Mouse (Mus musculus): Measurements from ENCODE around the gene Olfr71. TPM values are rescaled to one million over a fixed set of nuclear protein-coding genes. Genes with fewer than 3 reads are reported as not detected.

Gene Olfr71
- total and polyA plus RNA-seq, 2 experiments from 2014 or later, result not detected

GRCm38 (mm10) chr4:43656339-43657109 is 53.5 kb downstream of the Olfr71 start, which contains the start of gene Hint2:
Gene Hint2 (minus strand): TSS chr4:43656466.
- ATAC-seq (ENCODE audit: low FRiP score) (peak; percentile 96), DNase-seq (ENCODE audit: low spot score) (peak; percentile 99)
- Histone ChIP-seq H3K27ac (ENCODE audit: low read depth, low read length) (peak within 1 kb of the TSS; percentile 93), H3K4me2 (ENCODE audit: low read depth, low read length, poor library complexity, severe bottlenecking) (peak within 1 kb of the TSS; percentile 94), H3K9me3 (ENCODE audit: low read length) (no peaks in the 10 kb centered on the region), H3K27me3 (ENCODE audit: insufficient read depth, low read length) (no peaks in the 10 kb centered on the region), H3K4me1 (ENCODE audit: insufficient read depth, low read length) (no peaks in the 10 kb centered on the region), H3K36me3 (ENCODE audit: insufficient read depth, low read length) (0 out of 2 replicates have a peak, but pooled peaks cover 3% of the 10 kb centered on the region), H3K4me3 (ENCODE audit: low read depth, low read length) (peak within 1 kb of the TSS; percentile 82), H3K9ac (replicated peaks; ENCODE audit: low read length, poor library complexity, severe bottlenecking) (peak within 1 kb of the TSS; percentile 90)
- WGBS, result under 1% methylated on average over 34 of the region's 34 CpGs
- TF ChIP-seq CTCF (IDR thresholded peaks at IDR 0.05), result no peak; the same call in 1 of the 2 replicates

- H3K36me3 ChIP-seq (ENCODE audit: insufficient read depth, low read length), result 0 out of 2 replicates have a peak, but pooled peaks cover 5% of the 10 kb centered on the region
- H3K4me2 ChIP-seq (ENCODE audit: low read depth, low read length, poor library complexity, severe bottlenecking), result peak overlapping the region; percentile 94
- peak overlapping the region; percentile 82 for H3K4me3 ChIP-seq (ENCODE audit: low read depth, low read length)
- no peaks in the 10 kb centered on the region for H3K4me1 ChIP-seq (ENCODE audit: insufficient read depth, low read length)
- ATAC-seq (ENCODE audit: low FRiP score) (peak; percentile 17), DNase-seq (ENCODE audit: low spot score) (no peak)
- no peaks in the 10 kb centered on the region for H3K9me3 ChIP-seq (ENCODE audit: low read length)
- H3K27me3 ChIP-seq (ENCODE audit: insufficient read depth, low read length), result no peaks in the 10 kb centered on the region
- H3K27ac ChIP-seq (ENCODE audit: low read depth, low read length), result peak overlapping the region; percentile 93
- peak overlapping the region; percentile 90 for H3K9ac ChIP-seq (replicated peaks; ENCODE audit: low read length, poor library complexity, severe bottlenecking)
- TF ChIP-seq CTCF (IDR thresholded peaks at IDR 0.05), result no peak
- 5% methylated on average over 27 of the region's 34 CpGs for WGBS
Measured at GRCm38 (mm10) chr4:43655656-43656338, 54.3 kb downstream of the Olfr71 start.

Other genes starting within 250 kb of the Olfr71 start
- gene Sit1, start 226.5 kb downstream of the Olfr71 start, total RNA-seq (2014; rRNA removed), result not detected in 2 replicates
- not detected in 2 replicates for gene Sit1, start 226.5 kb downstream of the Olfr71 start, polyA plus RNA-seq (2015; fragmentation: Nextera tagmentation; extraction: Ambion mirVana)
- gene Ccdc107, start 217.4 kb downstream of the Olfr71 start, total RNA-seq (2014; rRNA removed), result 74.0 and 77.4 TPM in 2 replicates
- gene Ccdc107, start 217.4 kb downstream of the Olfr71 start, polyA plus RNA-seq (2015; fragmentation: Nextera tagmentation; extraction: Ambion mirVana), result 107 and 120 TPM in 2 replicates
- 1.3 and 16.1 TPM in 2 replicates for gene Arhgef39, start 210.6 kb downstream of the Olfr71 start, total RNA-seq (2014; rRNA removed)
- gene Arhgef39, start 210.6 kb downstream of the Olfr71 start, polyA plus RNA-seq (2015; fragmentation: Nextera tagmentation; extraction: Ambion mirVana), result 2.3 and 2.8 TPM in 2 replicates
- gene Car9, start 203.3 kb downstream of the Olfr71 start, total RNA-seq (2014; rRNA removed), result 0.05 and 0.52 TPM in 2 replicates
- gene Car9, start 203.3 kb downstream of the Olfr71 start, polyA plus RNA-seq (2015; fragmentation: Nextera tagmentation; extraction: Ambion mirVana), result 0.69 and 1.1 TPM in 2 replicates
- gene Tpm2, start 186.5 kb downstream of the Olfr71 start, total RNA-seq (2014; rRNA removed), result 1.5 and 3.1 TPM in 2 replicates
- 6.2 and 6.6 TPM in 2 replicates for gene Tpm2, start 186.5 kb downstream of the Olfr71 start, polyA plus RNA-seq (2015; fragmentation: Nextera tagmentation; extraction: Ambion mirVana)
- 45.4 and 50.4 TPM in 2 replicates for gene Creb3, start 147.9 kb downstream of the Olfr71 start, total RNA-seq (2014; rRNA removed)
- 85.2 and 91.2 TPM in 2 replicates for gene Creb3, start 147.9 kb downstream of the Olfr71 start, polyA plus RNA-seq (2015; fragmentation: Nextera tagmentation; extraction: Ambion mirVana)
- 41.3 and 44.4 TPM in 2 replicates for gene Tln1, start 147.6 kb downstream of the Olfr71 start, total RNA-seq (2014; rRNA removed)
- 72.4 and 75.7 TPM in 2 replicates for gene Tln1, start 147.6 kb downstream of the Olfr71 start, polyA plus RNA-seq (2015; fragmentation: Nextera tagmentation; extraction: Ambion mirVana)
- gene Rgp1, start 131.5 kb downstream of the Olfr71 start, total RNA-seq (2014; rRNA removed), result 20.6 and 22.6 TPM in 2 replicates
- 12.3 and 12.4 TPM in 2 replicates for gene Rgp1, start 131.5 kb downstream of the Olfr71 start, polyA plus RNA-seq (2015; fragmentation: Nextera tagmentation; extraction: Ambion mirVana)
- gene Gba2, start 131.4 kb downstream of the Olfr71 start, total RNA-seq (2014; rRNA removed), result 29.3 and 56.4 TPM in 2 replicates
- 47.5 and 50.6 TPM in 2 replicates for gene Gba2, start 131.4 kb downstream of the Olfr71 start, polyA plus RNA-seq (2015; fragmentation: Nextera tagmentation; extraction: Ambion mirVana)
- not detected in 2 replicates for gene Msmp, start 125.8 kb downstream of the Olfr71 start, total RNA-seq (2014; rRNA removed)
- gene Msmp, start 125.8 kb downstream of the Olfr71 start, polyA plus RNA-seq (2015; fragmentation: Nextera tagmentation; extraction: Ambion mirVana), result 1.4 and 2.5 TPM in 2 replicates
- 28.2 and 30.5 TPM in 2 replicates for gene Npr2, start 78.3 kb downstream of the Olfr71 start, total RNA-seq (2014; rRNA removed)
- gene Npr2, start 78.3 kb downstream of the Olfr71 start, polyA plus RNA-seq (2015; fragmentation: Nextera tagmentation; extraction: Ambion mirVana), result 8.1 and 8.6 TPM in 2 replicates
- 9.3 and 10.2 TPM in 2 replicates for gene Spag8, start 56.7 kb downstream of the Olfr71 start, total RNA-seq (2014; rRNA removed)
- gene Spag8, start 56.7 kb downstream of the Olfr71 start, polyA plus RNA-seq (2015; fragmentation: Nextera tagmentation; extraction: Ambion mirVana), result 7.3 and 8.5 TPM in 2 replicates
- 51.6 and 60.7 TPM in 2 replicates for gene Hint2, start 53.8 kb downstream of the Olfr71 start, total RNA-seq (2014; rRNA removed)
- gene Hint2, start 53.8 kb downstream of the Olfr71 start, polyA plus RNA-seq (2015; fragmentation: Nextera tagmentation; extraction: Ambion mirVana), result 80.1 and 83.1 TPM in 2 replicates
- 28.7 and 30.0 TPM in 2 replicates for gene Tmem8b, start 41.3 kb downstream of the Olfr71 start, total RNA-seq (2014; rRNA removed)
- 9.3 and 13.7 TPM in 2 replicates for gene Tmem8b, start 41.3 kb downstream of the Olfr71 start, polyA plus RNA-seq (2015; fragmentation: Nextera tagmentation; extraction: Ambion mirVana)
- gene Fam221b, start 41.1 kb downstream of the Olfr71 start, total RNA-seq (2014; rRNA removed), result 0.09 TPM in 1 of 2 replicates, not detected in the other
- gene Fam221b, start 41.1 kb downstream of the Olfr71 start, polyA plus RNA-seq (2015; fragmentation: Nextera tagmentation; extraction: Ambion mirVana), result 1.4 and 1.5 TPM in 2 replicates
- gene Olfr70, start 9.4 kb downstream of the Olfr71 start, total RNA-seq (2014; rRNA removed), result 0.09 TPM in 1 of 2 replicates, not detected in the other
- gene Olfr70, start 9.4 kb downstream of the Olfr71 start, polyA plus RNA-seq (2015; fragmentation: Nextera tagmentation; extraction: Ambion mirVana), result not detected in 2 replicates
- gene Hrct1, start 16.9 kb upstream of the Olfr71 start, total RNA-seq (2014; rRNA removed), result 1.1 TPM in 2 replicates
- gene Hrct1, start 16.9 kb upstream of the Olfr71 start, polyA plus RNA-seq (2015; fragmentation: Nextera tagmentation; extraction: Ambion mirVana), result 0.72 and 1.1 TPM in 2 replicates
- gene Spaar, start 19.8 kb upstream of the Olfr71 start, total RNA-seq (2014; rRNA removed), result not detected in 2 replicates
- gene Spaar, start 19.8 kb upstream of the Olfr71 start, polyA plus RNA-seq (2015; fragmentation: Nextera tagmentation; extraction: Ambion mirVana), result 0.07 and 0.28 TPM in 2 replicates
- not detected in 2 replicates for gene Olfr159, start 60.8 kb upstream of the Olfr71 start, total RNA-seq (2014; rRNA removed)
- not detected in 2 replicates for gene Olfr159, start 60.8 kb upstream of the Olfr71 start, polyA plus RNA-seq (2015; fragmentation: Nextera tagmentation; extraction: Ambion mirVana)
- gene Olfr156, start 113.6 kb upstream of the Olfr71 start, total RNA-seq (2014; rRNA removed), result not detected in 2 replicates
- not detected in 2 replicates for gene Olfr156, start 113.6 kb upstream of the Olfr71 start, polyA plus RNA-seq (2015; fragmentation: Nextera tagmentation; extraction: Ambion mirVana)
- gene Olfr157, start 129.9 kb upstream of the Olfr71 start, total RNA-seq (2014; rRNA removed), result not detected in 2 replicates
- gene Olfr157, start 129.9 kb upstream of the Olfr71 start, polyA plus RNA-seq (2015; fragmentation: Nextera tagmentation; extraction: Ambion mirVana), result not detected in 2 replicates
- not detected in 2 replicates for gene Olfr155, start 141.3 kb upstream of the Olfr71 start, total RNA-seq (2014; rRNA removed)
- gene Olfr155, start 141.3 kb upstream of the Olfr71 start, polyA plus RNA-seq (2015; fragmentation: Nextera tagmentation; extraction: Ambion mirVana), result not detected in 2 replicates
- gene Reck, start 165.3 kb upstream of the Olfr71 start, total RNA-seq (2014; rRNA removed), result 6.0 and 7.0 TPM in 2 replicates
- 3.8 and 3.9 TPM in 2 replicates for gene Reck, start 165.3 kb upstream of the Olfr71 start, polyA plus RNA-seq (2015; fragmentation: Nextera tagmentation; extraction: Ambion mirVana)
- gene Glipr2, start 247.1 kb upstream of the Olfr71 start, total RNA-seq (2014; rRNA removed), result 18.2 and 20.7 TPM in 2 replicates
- 16.3 and 16.5 TPM in 2 replicates for gene Glipr2, start 247.1 kb upstream of the Olfr71 start, polyA plus RNA-seq (2015; fragmentation: Nextera tagmentation; extraction: Ambion mirVana)